Comparison of ENCODE assay signal across 8 mouse cellular contexts in genomic region chr2:174437697-174437982, GRCm38 (mm10). TPM values are rescaled to one million over a fixed set of nuclear protein-coding genes. Genes with fewer than 3 reads are reported as not detected.
DNase-seq lines count a peak whose midpoint lies in the region; TF ChIP-seq lines count a peak whose summit lies in the region.

No protein-coding gene starts in this region.

- peak overlapping the region; percentile 70 for H3K4me3 ChIP-seq in brown adipose tissue, adult 24 weeks (ENCODE audit: insufficient read depth, low read depth, low read length)
- peak overlapping the region; percentile 64 for H3K4me3 ChIP-seq in hindbrain, embryonic 10.5 days
- H3K4me3 ChIP-seq in lung, adult 2 months (replicated peaks; ENCODE audit: extremely low read depth, low read depth, low read length): peak overlapping the region; percentile 70

- intact Hi-C loops in left cerebral cortex, postnatal 4 days (cut with DNase I): no loop called here

- TF ChIP-seq CTCF in lung, adult 2 months (IDR thresholded peaks at IDR 0.05; ENCODE audit: insufficient read depth, low read length): no peak

- 98% methylated on average over 4 of the region's 4 CpGs for WGBS in hindbrain, embryonic 10.5 days
- 67% methylated on average over 4 of the region's 4 CpGs for whole genome bisulfite sequencing in lung, adult 2 months

- peaks cover 44% of the 10 kb centered on the region for H3K36me3 ChIP-seq in hindbrain, embryonic 10.5 days

- H3K27me3 ChIP-seq in hindbrain, embryonic 10.5 days (ENCODE audit: insufficient read depth, poor library complexity, severe bottlenecking): no peaks in the 10 kb centered on the region

- H3K4me1 ChIP-seq in brown adipose tissue, adult 24 weeks (ENCODE audit: control insufficient read depth, insufficient read depth, insufficient read length, low read length): peaks cover 16% of the 10 kb centered on the region
- H3K4me1 ChIP-seq in hindbrain, embryonic 10.5 days (replicated peaks): peaks cover 49% of the 10 kb centered on the region
- peaks cover 7% of the 10 kb centered on the region for H3K4me1 ChIP-seq in lung, adult 2 months (ENCODE audit: control insufficient read depth, insufficient read depth, low read length)

- H3K9me3 ChIP-seq in hindbrain, embryonic 10.5 days: no peaks in the 10 kb centered on the region

- DNase-seq in heart, adult 11 months: peak; percentile 97
- DNase-seq in heart, postnatal 4 days: no peak
- DNase-seq in hindbrain, embryonic 10.5 days (ENCODE audit: low spot score): no peak
- DNase-seq in lung, adult 2 months: peak; percentile 44
- DNase-seq in spleen, adult 18-20 months: peak; percentile 60 to 62
- no peak for DNase-seq in right cerebral cortex, postnatal 25 days
- no peak for DNase-seq in left cerebral cortex, postnatal 4 days

- no peak for TF ChIP-seq POLR2A in lung, adult 2 months (IDR thresholded peaks at IDR 0.05; ENCODE audit: borderline replicate concordance, extremely low read depth, low read depth, low read length)

- H3K27ac ChIP-seq in brown adipose tissue, adult 24 weeks (replicated peaks; ENCODE audit: low read depth, low read length): peak overlapping the region; percentile 83
- peak overlapping the region; percentile 91 for H3K27ac ChIP-seq in hindbrain, embryonic 10.5 days

RNA-seq across cellular contexts. Expression of gene Ctsz, which starts 1.2 kb away (rescaled TPM):
- total RNA-seq in heart, postnatal 4 days (2021): 10 to 100 TPM; 49.4 to 50.2 TPM
- 155 and 162 TPM in 2 replicates for polyA plus RNA-seq in brown adipose tissue, adult 24 weeks (2012; ENCODE audit: insufficient read depth, insufficient read length, missing spikeins)
- polyA plus RNA-seq in hindbrain, embryonic 10.5 days (2016; fragmentation: Nextera tagmentation; extraction: Ambion mirVana): 104 and 109 TPM in 2 replicates
- polyA plus RNA-seq in lung, adult 2 months (2012; rRNA removed): 229 and 251 TPM in 2 replicates
- 10 to 100 TPM; 31.5 to 33.5 TPM for total RNA-seq in left cerebral cortex, postnatal 4 days (2021)

RNA-seq across cellular contexts. Expression of gene Tubb1, which starts 12.9 kb away (rescaled TPM):
- 1 to 10 TPM; 1.3 to 1.7 TPM for total RNA-seq in heart, postnatal 4 days (2021)
- not detected in 2 replicates for polyA plus RNA-seq in brown adipose tissue, adult 24 weeks (2012; ENCODE audit: insufficient read depth, insufficient read length, missing spikeins)
- 5.5 and 5.7 TPM in 2 replicates for polyA plus RNA-seq in hindbrain, embryonic 10.5 days (2016; fragmentation: Nextera tagmentation; extraction: Ambion mirVana)
- polyA plus RNA-seq in lung, adult 2 months (2012; rRNA removed): 17.4 and 38.3 TPM in 2 replicates
- not detected for total RNA-seq in left cerebral cortex, postnatal 4 days (2021)

RNA-seq across cellular contexts. Expression of gene Nelfcd, which starts 22.0 kb away (rescaled TPM):
- 10 to 100 TPM; 50.5 to 56.3 TPM for total RNA-seq in heart, postnatal 4 days (2021)
- polyA plus RNA-seq in brown adipose tissue, adult 24 weeks (2012; ENCODE audit: insufficient read depth, insufficient read length, missing spikeins): 19.5 and 27.0 TPM in 2 replicates
- 196 TPM in 2 replicates for polyA plus RNA-seq in hindbrain, embryonic 10.5 days (2016; fragmentation: Nextera tagmentation; extraction: Ambion mirVana)
- 37.7 and 44.9 TPM in 2 replicates for polyA plus RNA-seq in lung, adult 2 months (2012; rRNA removed)
- 10 to 100 TPM; 58.5 to 59.7 TPM for total RNA-seq in left cerebral cortex, postnatal 4 days (2021)

RNA-seq across cellular contexts. Expression of gene Atp5e, which starts 26.3 kb away (rescaled TPM):
- total RNA-seq in heart, postnatal 4 days (2021): 1,000 to 10,000 TPM in 1 of 2 experiments, 100 to 1,000 TPM in 1; 968 to 1,079 TPM
- polyA plus RNA-seq in brown adipose tissue, adult 24 weeks (2012; ENCODE audit: insufficient read depth, insufficient read length, missing spikeins): 3,468 and 3,874 TPM in 2 replicates
- polyA plus RNA-seq in hindbrain, embryonic 10.5 days (2016; fragmentation: Nextera tagmentation; extraction: Ambion mirVana): 623 and 749 TPM in 2 replicates
- 238 and 290 TPM in 2 replicates for polyA plus RNA-seq in lung, adult 2 months (2012; rRNA removed)
- 100 to 1,000 TPM; 318 to 338 TPM for total RNA-seq in left cerebral cortex, postnatal 4 days (2021)

RNA-seq across cellular contexts. Expression of gene Prelid3b, which starts 35.2 kb away (rescaled TPM):
- total RNA-seq in heart, postnatal 4 days (2021): 100 to 1,000 TPM in 1 of 2 experiments, 10 to 100 TPM in 1; 96.7 to 106 TPM
- polyA plus RNA-seq in brown adipose tissue, adult 24 weeks (2012; ENCODE audit: insufficient read depth, insufficient read length, missing spikeins): 263 and 265 TPM in 2 replicates
- 122 and 127 TPM in 2 replicates for polyA plus RNA-seq in hindbrain, embryonic 10.5 days (2016; fragmentation: Nextera tagmentation; extraction: Ambion mirVana)
- polyA plus RNA-seq in lung, adult 2 months (2012; rRNA removed): 21.8 and 29.7 TPM in 2 replicates
- 10 to 100 TPM; 54.4 to 57.0 TPM for total RNA-seq in left cerebral cortex, postnatal 4 days (2021)

Comparison
In these comparisons a context has a peak if more than half of its experiments do, and no peak if none do; other contexts are left out.
1. DNase-seq: peak in heart, adult 11 months (single experiment), lung, adult 2 months (single experiment) and spleen, adult 18-20 months (2 of 2); none in heart, postnatal 4 days (single experiment), hindbrain, embryonic 10.5 days (single experiment), right cerebral cortex, postnatal 25 days (single experiment) and left cerebral cortex, postnatal 4 days (single experiment).
2. Peak in every context shown above with its lines, with median percentiles within 50 percentile points of each other: H3K4me3 ChIP-seq.